In genomic region chr4:109476554-109477014, GRCm38 (mm10) we compare ENCODE assay signal across 8 mouse cellular contexts. TPM values are rescaled to one million over a fixed set of nuclear protein-coding genes. Genes with fewer than 3 reads are reported as not detected.
DNase-seq lines count a peak whose midpoint lies in the region; ATAC-seq and TF ChIP-seq lines count a peak whose summit lies in the region.

No protein-coding gene starts in this region.

- H3K9me3 ChIP-seq in heart, embryonic 12.5 days (replicated peaks), result no peaks in the 10 kb centered on the region
- no peaks in the 10 kb centered on the region for H3K9me3 ChIP-seq in kidney, postnatal 0 days (replicated peaks; ENCODE audit: low read length)
- H3K9me3 ChIP-seq in liver, embryonic 11.5 days (ENCODE audit: control insufficient read depth, low read length), result no peaks in the 10 kb centered on the region
- H3K9me3 ChIP-seq in stomach, embryonic 14.5 days (ENCODE audit: control insufficient read depth, low read depth, low read length), result no peaks in the 10 kb centered on the region

- TF ChIP-seq CTCF in kidney, postnatal 0 days (IDR thresholded peaks at IDR 0.05; ENCODE audit: low read depth), result peak; percentile 47

- H3K4me2 ChIP-seq in heart, embryonic 12.5 days, result peak overlapping the region; percentile 71
- H3K4me2 ChIP-seq in kidney, postnatal 0 days (ENCODE audit: low read length), result peak overlapping the region; percentile 72
- peak overlapping the region; percentile 73 for H3K4me2 ChIP-seq in liver, embryonic 11.5 days
- peak overlapping the region; percentile 78 for H3K4me2 ChIP-seq in stomach, embryonic 14.5 days (replicated peaks; ENCODE audit: low read depth, low read length)

- WGBS in heart, embryonic 12.5 days, result under 1% methylated on average over 39 of the region's 39 CpGs
- 0% methylated on average over 26 of the region's 39 CpGs for WGBS in kidney, postnatal 0 days
- under 1% methylated on average over 30 of the region's 39 CpGs for WGBS in liver, embryonic 11.5 days
- 0% methylated on average over 31 of the region's 39 CpGs for WGBS in stomach, embryonic 14.5 days

- peaks cover 10% of the 10 kb centered on the region for H3K4me1 ChIP-seq in heart, embryonic 12.5 days (replicated peaks)
- H3K4me1 ChIP-seq in kidney, postnatal 0 days (replicated peaks; ENCODE audit: insufficient read depth, low read length), result peaks cover 8% of the 10 kb centered on the region; the same call in 1 of the 2 replicates
- peaks cover 7% of the 10 kb centered on the region for H3K4me1 ChIP-seq in liver, embryonic 11.5 days (replicated peaks; ENCODE audit: control insufficient read depth, insufficient read depth, low read length)
- peaks cover 6% of the 10 kb centered on the region; the same call in 1 of the 2 replicates for H3K4me1 ChIP-seq in stomach, embryonic 14.5 days (ENCODE audit: control insufficient read depth, insufficient read depth, low read length)

- H3K27me3 ChIP-seq in heart, embryonic 12.5 days (replicated peaks), result no peaks in the 10 kb centered on the region
- H3K27me3 ChIP-seq in kidney, postnatal 0 days (ENCODE audit: insufficient read depth, low read length), result no peaks in the 10 kb centered on the region
- H3K27me3 ChIP-seq in liver, embryonic 11.5 days (replicated peaks; ENCODE audit: control insufficient read depth, insufficient read depth, low read length), result no peaks in the 10 kb centered on the region
- no peaks in the 10 kb centered on the region for H3K27me3 ChIP-seq in stomach, embryonic 14.5 days (ENCODE audit: control insufficient read depth, insufficient read depth, low read length)

- H3K36me3 ChIP-seq in heart, embryonic 12.5 days, result peaks cover 10% of the 10 kb centered on the region
- no peaks in the 10 kb centered on the region; the same call in 1 of the 2 replicates for H3K36me3 ChIP-seq in kidney, postnatal 0 days (ENCODE audit: insufficient read depth, low read length)
- H3K36me3 ChIP-seq in liver, embryonic 11.5 days (ENCODE audit: control insufficient read depth, insufficient read depth, low read length), result 0 out of 2 replicates have a peak, but pooled peaks cover 5% of the 10 kb centered on the region
- H3K36me3 ChIP-seq in stomach, embryonic 14.5 days (ENCODE audit: control insufficient read depth, insufficient read depth, low read length), result no peaks in the 10 kb centered on the region

- peak overlapping the region; percentile 100 for H3K4me3 ChIP-seq in heart, embryonic 12.5 days
- peak overlapping the region; percentile 97 for H3K4me3 ChIP-seq in kidney, postnatal 0 days (replicated peaks; ENCODE audit: low read depth, low read length)
- peak overlapping the region; percentile 95 for H3K4me3 ChIP-seq in liver, embryonic 11.5 days (ENCODE audit: low read depth, low read length)
- H3K4me3 ChIP-seq in stomach, embryonic 14.5 days (ENCODE audit: low read depth, low read length), result peak overlapping the region; percentile 76

- peak; percentile 82 to 84 for DNase-seq in B cell, adult 2 months
- peak; percentile 93 for DNase-seq in brain, adult 2 months (ENCODE audit: low read depth, low spot score)
- peak; percentile 95 for DNase-seq in kidney, postnatal 0 days (ENCODE audit: low spot score)
- DNase-seq in liver, embryonic 11.5 days (ENCODE audit: low spot score), result peak; percentile 92
- DNase-seq in naive thymus-derived CD4-positive, alpha-beta T cell, adult 2 months (ENCODE audit: low read depth), result peak; percentile 72

- peak; percentile 88 for ATAC-seq in erythroblast, adult 5-6 weeks (replicated peaks; ENCODE audit: low FRiP score, poor library complexity, severe bottlenecking)
- ATAC-seq in heart, embryonic 12.5 days (ENCODE audit: insufficient number of reproducible peaks, low FRiP score), result peak; percentile 98
- ATAC-seq in kidney, postnatal 0 days (replicated peaks; ENCODE audit: low FRiP score, low read depth), result peak; percentile 99
- ATAC-seq in liver, embryonic 11.5 days (replicated peaks; ENCODE audit: low FRiP score), result peak; percentile 97
- ATAC-seq in stomach, embryonic 14.5 days (ENCODE audit: insufficient number of reproducible peaks, insufficient read depth, low FRiP score, low read depth), result peak; percentile 100

- H3K9ac ChIP-seq in heart, embryonic 12.5 days, result peak overlapping the region; percentile 100
- peak overlapping the region; percentile 94 for H3K9ac ChIP-seq in kidney, postnatal 0 days (ENCODE audit: low read depth, low read length)
- peak overlapping the region; percentile 98 for H3K9ac ChIP-seq in liver, embryonic 11.5 days (ENCODE audit: low read depth, low read length)
- H3K9ac ChIP-seq in stomach, embryonic 14.5 days (replicated peaks; ENCODE audit: low read depth, low read length), result peak overlapping the region; percentile 79

- H3K27ac ChIP-seq in heart, embryonic 12.5 days (ENCODE audit: poor library complexity, severe bottlenecking), result peak overlapping the region; percentile 99
- H3K27ac ChIP-seq in kidney, postnatal 0 days, result peak overlapping the region; percentile 95
- H3K27ac ChIP-seq in liver, embryonic 11.5 days (ENCODE audit: low read depth, low read length), result peak overlapping the region; percentile 96
- H3K27ac ChIP-seq in stomach, embryonic 14.5 days (ENCODE audit: low read length), result peak overlapping the region; percentile 79

RNA-seq across cellular contexts. Expression of gene Rnf11, which starts 7.9 kb away (rescaled TPM):
- 174 and 177 TPM in 2 replicates for total RNA-seq in erythroblast, adult 5-6 weeks (2015; ENCODE audit: low replicate concordance)
- total RNA-seq in erythroblast, adult 5-6 weeks (2017; ENCODE audit: low replicate concordance), result 241 and 315 TPM in 2 replicates
- 62.2 and 63.9 TPM in 2 replicates for polyA plus RNA-seq in heart, embryonic 12.5 days (2016; fragmentation: Nextera tagmentation; extraction: Ambion mirVana)
- polyA plus RNA-seq in kidney, postnatal 0 days (2015; fragmentation: Nextera tagmentation; extraction: Ambion mirVana), result 51.6 and 57.5 TPM in 2 replicates
- polyA plus RNA-seq in liver, embryonic 11.5 days (2014; fragmentation: Nextera tagmentation; extraction: Ambion mirVana), result 25.0 and 25.2 TPM in 2 replicates
- polyA plus RNA-seq in stomach, embryonic 14.5 days (2014; fragmentation: Nextera tagmentation; extraction: Ambion mirVana), result 40.3 and 47.5 TPM in 2 replicates

RNA-seq across cellular contexts. Expression of gene 4930522H14Rik, which starts 54.5 kb away (rescaled TPM):
- total RNA-seq in erythroblast, adult 5-6 weeks (2015; ENCODE audit: low replicate concordance), result not detected in 2 replicates
- not detected in 2 replicates for total RNA-seq in erythroblast, adult 5-6 weeks (2017; ENCODE audit: low replicate concordance)
- not detected in 2 replicates for polyA plus RNA-seq in heart, embryonic 12.5 days (2016; fragmentation: Nextera tagmentation; extraction: Ambion mirVana)
- polyA plus RNA-seq in kidney, postnatal 0 days (2015; fragmentation: Nextera tagmentation; extraction: Ambion mirVana), result not detected in 2 replicates
- polyA plus RNA-seq in liver, embryonic 11.5 days (2014; fragmentation: Nextera tagmentation; extraction: Ambion mirVana), result not detected in 2 replicates
- not detected in 2 replicates for polyA plus RNA-seq in stomach, embryonic 14.5 days (2014; fragmentation: Nextera tagmentation; extraction: Ambion mirVana)

Comparison
In these comparisons a context has a peak if more than half of its experiments do, and no peak if none do; other contexts are left out.
1. Peak in every context shown above with its lines: DNase-seq, ATAC-seq, H3K4me3 ChIP-seq and H3K27ac ChIP-seq.